Mouse (Mus musculus): ENCODE results near the gene Kcnc2. TPM values are rescaled to one million over a fixed set of nuclear protein-coding genes. Genes with fewer than 3 reads are reported as not detected.

The Kcnc2 gene
- polyA plus RNA-seq, 1 experiment from 2014 or later = 0.24 TPM

GRCm38 (mm10) chr10:112436950-112437349 is 166.0 kb downstream of the Kcnc2 start:
- no peaks in the 10 kb centered on the region for H3K9me3 ChIP-seq (ENCODE audit: control insufficient read depth, low read length)
- H3K9ac ChIP-seq (ENCODE audit: low read length) = no peak overlapping the region
- H3K36me3 ChIP-seq (ENCODE audit: control insufficient read depth, insufficient read depth, low read length) = no peaks in the 10 kb centered on the region
- H3K27ac ChIP-seq (ENCODE audit: low read length) = no peak overlapping the region
- H3K4me2 ChIP-seq (ENCODE audit: low read depth, low read length) = no peak overlapping the region
- no peaks in the 10 kb centered on the region for H3K27me3 ChIP-seq (ENCODE audit: control insufficient read depth, insufficient read depth, low read depth, low read length)
- ATAC-seq (ENCODE audit: low read depth) = no peak
- no peaks in the 10 kb centered on the region for H3K4me1 ChIP-seq (replicated peaks; ENCODE audit: control insufficient read depth, insufficient read depth, low read length)
- no peak overlapping the region for H3K4me3 ChIP-seq (ENCODE audit: low read length)
- 75% methylated on average over 2 of the region's 2 CpGs for WGBS

GRCm38 (mm10) chr10:112444640-112445039 is 173.7 kb downstream of the Kcnc2 start:
- H3K27ac ChIP-seq (ENCODE audit: low read length) = no peak overlapping the region
- H3K27me3 ChIP-seq (ENCODE audit: control insufficient read depth, insufficient read depth, low read depth, low read length) = no peaks in the 10 kb centered on the region
- no peaks in the 10 kb centered on the region for H3K9me3 ChIP-seq (ENCODE audit: control insufficient read depth, low read length)
- ATAC-seq (ENCODE audit: low read depth) = no peak
- no peak overlapping the region for H3K9ac ChIP-seq (ENCODE audit: low read length)
- no peaks in the 10 kb centered on the region for H3K4me1 ChIP-seq (replicated peaks; ENCODE audit: control insufficient read depth, insufficient read depth, low read length)
- WGBS = 38% methylated on average over 4 of the region's 4 CpGs
- no peak overlapping the region for H3K4me2 ChIP-seq (ENCODE audit: low read depth, low read length)
- H3K4me3 ChIP-seq (ENCODE audit: low read length) = no peak overlapping the region
- no peaks in the 10 kb centered on the region for H3K36me3 ChIP-seq (ENCODE audit: control insufficient read depth, insufficient read depth, low read length)

DNA sequence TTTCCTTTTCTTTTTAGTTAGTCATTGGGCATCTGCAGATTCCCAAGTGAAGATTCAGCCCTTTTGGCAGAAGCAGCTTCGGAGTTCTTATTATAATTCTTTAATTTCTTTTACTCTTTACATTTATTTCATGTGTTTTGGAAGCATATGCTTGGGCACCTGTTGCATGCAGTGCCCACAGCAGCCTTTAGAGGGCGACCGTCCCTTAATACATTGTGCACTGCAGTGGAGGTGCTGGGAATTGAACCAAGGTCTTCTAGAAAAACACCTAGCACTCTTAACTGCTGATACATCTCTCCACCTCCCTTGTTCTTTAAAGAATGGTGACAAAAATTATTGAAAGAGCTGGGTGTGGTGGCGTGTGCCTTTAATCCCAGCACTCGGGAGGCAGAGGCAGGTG is 180.0 kb downstream of the Kcnc2 start:
- Histone ChIP-seq H3K27ac (ENCODE audit: low read length) (no peak overlapping the region), H3K4me2 (ENCODE audit: low read depth, low read length) (no peak overlapping the region), H3K4me1 (replicated peaks; ENCODE audit: control insufficient read depth, insufficient read depth, low read length) (no peaks in the 10 kb centered on the region), H3K9me3 (ENCODE audit: control insufficient read depth, low read length) (no peaks in the 10 kb centered on the region), H3K36me3 (ENCODE audit: control insufficient read depth, insufficient read depth, low read length) (no peaks in the 10 kb centered on the region), H3K27me3 (ENCODE audit: control insufficient read depth, insufficient read depth, low read depth, low read length) (no peaks in the 10 kb centered on the region), H3K4me3 (ENCODE audit: low read length) (no peak overlapping the region), H3K9ac (ENCODE audit: low read length) (no peak overlapping the region)
- ATAC-seq (ENCODE audit: low read depth) = no peak
- 77% methylated on average over 5 of the region's 5 CpGs for WGBS

GRCm38 (mm10) chr10:112468689-112469384 is 197.9 kb downstream of the Kcnc2 start:
- Histone ChIP-seq H3K36me3 (ENCODE audit: control insufficient read depth, insufficient read depth, low read length) (no peaks in the 10 kb centered on the region), H3K9me3 (ENCODE audit: control insufficient read depth, low read length) (no peaks in the 10 kb centered on the region), H3K9ac (ENCODE audit: low read length) (no peak overlapping the region), H3K27ac (ENCODE audit: low read length) (no peak overlapping the region), H3K4me1 (replicated peaks; ENCODE audit: control insufficient read depth, insufficient read depth, low read length) (no peaks in the 10 kb centered on the region), H3K27me3 (ENCODE audit: control insufficient read depth, insufficient read depth, low read depth, low read length) (no peaks in the 10 kb centered on the region), H3K4me2 (ENCODE audit: low read depth, low read length) (no peak overlapping the region), H3K4me3 (ENCODE audit: low read length) (no peak overlapping the region)
- WGBS = 78% methylated on average over 5 of the region's 6 CpGs
- no peak for ATAC-seq (ENCODE audit: low read depth)

GRCm38 (mm10) chr10:112474122-112474810 is 203.3 kb downstream of the Kcnc2 start:
- H3K36me3 ChIP-seq (ENCODE audit: control insufficient read depth, insufficient read depth, low read length) = no peaks in the 10 kb centered on the region
- H3K9ac ChIP-seq (ENCODE audit: low read length) = no peak overlapping the region
- no peak overlapping the region for H3K4me3 ChIP-seq (ENCODE audit: low read length)
- H3K27me3 ChIP-seq (ENCODE audit: control insufficient read depth, insufficient read depth, low read depth, low read length) = no peaks in the 10 kb centered on the region
- ATAC-seq (ENCODE audit: low read depth) = no peak
- no peak overlapping the region for H3K27ac ChIP-seq (ENCODE audit: low read length)
- 81% methylated on average over 6 of the region's 6 CpGs for WGBS
- no peak overlapping the region for H3K4me2 ChIP-seq (ENCODE audit: low read depth, low read length)
- no peaks in the 10 kb centered on the region for H3K9me3 ChIP-seq (ENCODE audit: control insufficient read depth, low read length)
- no peaks in the 10 kb centered on the region for H3K4me1 ChIP-seq (replicated peaks; ENCODE audit: control insufficient read depth, insufficient read depth, low read length)

DNA sequence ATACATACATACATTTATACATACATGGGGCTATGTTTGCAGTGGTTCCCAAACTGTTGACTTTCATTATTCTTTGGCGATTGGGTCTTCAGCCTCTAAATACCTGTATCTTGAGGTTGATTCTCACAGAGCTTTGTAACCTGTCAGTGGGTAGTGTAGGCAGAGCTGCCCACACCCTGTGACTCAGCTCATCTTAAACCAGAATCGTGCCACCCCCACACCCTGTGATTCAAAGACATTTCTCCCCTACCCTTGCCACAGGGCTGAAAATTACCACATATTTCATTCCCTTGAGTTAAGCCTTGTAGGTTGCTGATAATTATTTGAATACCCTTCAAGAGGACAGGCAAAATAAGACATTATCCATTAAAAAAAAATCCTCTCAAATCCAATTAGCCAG is 210.5 kb downstream of the Kcnc2 start:
- Histone ChIP-seq H3K4me3 (ENCODE audit: low read length) (no peak overlapping the region), H3K9ac (ENCODE audit: low read length) (no peak overlapping the region), H3K4me1 (replicated peaks; ENCODE audit: control insufficient read depth, insufficient read depth, low read length) (no peaks in the 10 kb centered on the region), H3K4me2 (ENCODE audit: low read depth, low read length) (no peak overlapping the region), H3K27ac (ENCODE audit: low read length) (no peak overlapping the region), H3K36me3 (ENCODE audit: control insufficient read depth, insufficient read depth, low read length) (no peaks in the 10 kb centered on the region), H3K9me3 (ENCODE audit: control insufficient read depth, low read length) (no peaks in the 10 kb centered on the region), H3K27me3 (ENCODE audit: control insufficient read depth, insufficient read depth, low read depth, low read length) (no peaks in the 10 kb centered on the region)
- 82% methylated on average over 2 of the region's 2 CpGs for WGBS
- no peak for ATAC-seq (ENCODE audit: low read depth)

- no peak overlapping the region for H3K9ac ChIP-seq (ENCODE audit: low read length)
- no peak for ATAC-seq (ENCODE audit: low read depth)
- no peak overlapping the region for H3K4me2 ChIP-seq (ENCODE audit: low read depth, low read length)
- no peaks in the 10 kb centered on the region for H3K9me3 ChIP-seq (ENCODE audit: control insufficient read depth, low read length)
- H3K27me3 ChIP-seq (ENCODE audit: control insufficient read depth, insufficient read depth, low read depth, low read length) = no peaks in the 10 kb centered on the region
- H3K4me1 ChIP-seq (replicated peaks; ENCODE audit: control insufficient read depth, insufficient read depth, low read length) = no peaks in the 10 kb centered on the region
- 68% methylated on average over 9 of the region's 9 CpGs for WGBS
- H3K27ac ChIP-seq (ENCODE audit: low read length) = no peak overlapping the region
- no peaks in the 10 kb centered on the region for H3K36me3 ChIP-seq (ENCODE audit: control insufficient read depth, insufficient read depth, low read length)
- H3K4me3 ChIP-seq (ENCODE audit: low read length) = no peak overlapping the region
These were observed 211.1 kb downstream of the Kcnc2 start for GRCm38 (mm10) chr10:112481921-112482607.

DNA sequence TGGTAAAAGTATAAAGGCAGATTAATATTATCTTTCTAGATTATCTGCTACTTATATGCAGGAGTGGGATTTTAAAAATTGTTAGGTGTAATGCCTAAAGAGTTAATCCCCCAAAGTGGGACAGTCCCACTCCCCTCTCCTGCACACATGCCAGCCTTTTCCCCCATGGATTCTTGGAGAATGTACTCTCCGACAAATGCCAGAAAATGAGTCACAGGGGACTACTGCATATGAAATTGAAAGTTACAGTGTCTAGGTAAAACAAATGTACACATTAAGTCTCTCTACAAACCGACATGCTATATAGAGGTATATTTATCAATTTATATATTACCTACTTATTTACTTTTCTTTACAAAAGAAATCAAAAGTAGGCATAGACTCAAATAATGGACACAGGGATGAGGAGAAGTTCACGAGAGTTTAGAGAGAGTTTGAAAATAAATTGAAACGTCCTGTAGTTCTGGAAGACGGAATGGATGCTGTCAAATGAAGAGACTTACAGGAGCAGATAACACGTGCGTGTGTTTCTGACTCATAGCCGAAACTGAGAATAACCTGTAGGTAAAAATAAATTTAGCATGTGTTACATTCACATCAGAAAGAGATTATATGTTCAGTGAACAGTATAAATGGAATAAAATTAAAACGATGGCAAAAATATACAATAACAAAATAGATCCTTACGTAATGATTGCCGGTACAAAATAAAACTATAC is 213.6 kb downstream of the Kcnc2 start:
- Histone ChIP-seq H3K27me3 (ENCODE audit: control insufficient read depth, insufficient read depth, low read depth, low read length) (no peaks in the 10 kb centered on the region), H3K4me3 (ENCODE audit: low read length) (no peak overlapping the region), H3K27ac (ENCODE audit: low read length) (no peak overlapping the region), H3K4me2 (ENCODE audit: low read depth, low read length) (no peak overlapping the region), H3K9ac (ENCODE audit: low read length) (no peak overlapping the region), H3K36me3 (ENCODE audit: control insufficient read depth, insufficient read depth, low read length) (no peaks in the 10 kb centered on the region), H3K9me3 (ENCODE audit: control insufficient read depth, low read length) (no peaks in the 10 kb centered on the region), H3K4me1 (replicated peaks; ENCODE audit: control insufficient read depth, insufficient read depth, low read length) (no peaks in the 10 kb centered on the region)
- no peak for ATAC-seq (ENCODE audit: low read depth)
- WGBS = 72% methylated on average over 11 of the region's 11 CpGs

GRCm38 (mm10) chr10:112485819-112486218 is 214.9 kb downstream of the Kcnc2 start:
- no peaks in the 10 kb centered on the region for H3K36me3 ChIP-seq (ENCODE audit: control insufficient read depth, insufficient read depth, low read length)
- H3K9me3 ChIP-seq (ENCODE audit: control insufficient read depth, low read length) = no peaks in the 10 kb centered on the region
- H3K27ac ChIP-seq (ENCODE audit: low read length) = no peak overlapping the region
- no peaks in the 10 kb centered on the region for H3K4me1 ChIP-seq (replicated peaks; ENCODE audit: control insufficient read depth, insufficient read depth, low read length)
- ATAC-seq (ENCODE audit: low read depth) = no peak
- H3K9ac ChIP-seq (ENCODE audit: low read length) = no peak overlapping the region
- no peak overlapping the region for H3K4me2 ChIP-seq (ENCODE audit: low read depth, low read length)
- no peak overlapping the region for H3K4me3 ChIP-seq (ENCODE audit: low read length)
- no peaks in the 10 kb centered on the region for H3K27me3 ChIP-seq (ENCODE audit: control insufficient read depth, insufficient read depth, low read depth, low read length)
